Mouse (Mus musculus): ENCODE results near the gene Dcpp2. TPM values are rescaled to one million over a fixed set of nuclear protein-coding genes. Genes with fewer than 3 reads are reported as not detected.
"Not testable (repeated sequence)": the region's sequence is repeated elsewhere in the genome, so short reads cannot be mapped to it uniquely, and the experiment has no call there.

Dcpp2 gene
- total and polyA plus RNA-seq, 2 experiments from 2014 or later, result not detected

DNA sequence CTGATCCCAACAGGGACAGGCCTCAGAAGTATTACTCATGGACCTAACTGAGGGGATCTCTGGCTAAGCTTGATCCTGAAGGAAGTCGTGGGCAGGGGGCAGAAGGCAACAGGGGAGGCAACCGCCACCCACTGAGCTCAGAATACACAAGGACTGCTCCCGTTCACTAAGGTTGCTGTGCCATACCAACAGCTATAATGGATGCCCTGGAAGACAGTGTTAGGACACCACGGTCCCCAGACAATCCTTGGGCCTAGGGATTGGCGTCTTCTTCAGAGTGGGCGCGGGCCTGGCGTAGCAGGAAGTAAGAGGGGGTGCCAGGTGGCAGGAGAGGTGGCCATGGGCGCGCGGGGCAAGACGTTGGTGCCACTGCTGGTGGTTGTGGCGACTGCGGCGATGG lies 12.9 kb upstream of the Dcpp2 start, which contains the start of gene Prss21:
Gene Prss21, plus strand, starts transcription at position 301 of the 400 bp plus-strand sequence.
- Histone ChIP-seq H3K9me3 (ENCODE audit: low read length) (no peaks in the 10 kb centered on the region), H3K27me3 (ENCODE audit: insufficient read depth, low read length) (no peaks in the 10 kb centered on the region), H3K4me1 (ENCODE audit: insufficient read depth, low read length) (no peaks in the 10 kb centered on the region), H3K36me3 (ENCODE audit: insufficient read depth, low read length) (no peaks in the 10 kb centered on the region), H3K9ac (replicated peaks; ENCODE audit: low read length) (no peak within 1 kb of the TSS), H3K4me3 (ENCODE audit: low read length) (no peak within 1 kb of the TSS), H3K4me2 (ENCODE audit: low read depth, low read length) (no peak within 1 kb of the TSS), H3K27ac (no peak within 1 kb of the TSS)
- DNase-seq (ENCODE audit: low spot score) (no peak), ATAC-seq (no peak)
- TF ChIP-seq CTCF (IDR thresholded peaks at IDR 0.05; ENCODE audit: low read depth), result no peak
- WGBS, result 85% methylated on average over 15 of the region's 15 CpGs

DNA sequence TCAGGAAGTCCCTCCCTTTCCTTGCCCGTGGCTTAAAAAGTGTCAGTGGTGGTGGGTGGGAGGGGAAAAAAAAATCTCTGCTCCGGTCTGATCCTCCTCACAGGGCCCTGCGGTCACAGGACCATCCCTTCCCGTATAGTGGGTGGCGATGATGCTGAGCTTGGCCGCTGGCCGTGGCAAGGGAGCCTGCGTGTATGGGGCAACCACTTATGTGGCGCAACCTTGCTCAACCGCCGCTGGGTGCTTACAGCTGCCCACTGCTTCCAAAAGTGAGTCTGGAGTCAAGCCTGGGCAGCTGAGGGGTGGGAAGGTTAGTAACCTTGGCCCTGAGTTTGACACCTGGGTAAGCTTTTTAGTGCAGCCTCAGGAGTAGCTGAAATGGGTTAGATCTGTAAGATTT lies 12.2 kb upstream of the Dcpp2 start:
- 92% methylated on average over 11 of the region's 11 CpGs for WGBS
- TF ChIP-seq CTCF (IDR thresholded peaks at IDR 0.05; ENCODE audit: low read depth), result no peak
- no peak for ATAC-seq

GRCm38 (mm10) chr17:23873884-23874856 lies 6.5 kb upstream of the Dcpp2 start:
- Histone ChIP-seq H3K9me3 (ENCODE audit: low read length) (no peaks in the 10 kb centered on the region), H3K9ac (replicated peaks; ENCODE audit: low read length) (no peak overlapping the region), H3K4me3 (ENCODE audit: low read length) (no peak overlapping the region), H3K27ac (no peak overlapping the region), H3K4me2 (ENCODE audit: low read depth, low read length) (no peak overlapping the region), H3K36me3 (ENCODE audit: insufficient read depth, low read length) (no peaks in the 10 kb centered on the region), H3K4me1 (ENCODE audit: insufficient read depth, low read length) (no peaks in the 10 kb centered on the region), H3K27me3 (ENCODE audit: insufficient read depth, low read length) (no peaks in the 10 kb centered on the region)
- 40% methylated on average over 8 of the region's 8 CpGs for WGBS
- DNase-seq (ENCODE audit: low spot score) (peak; percentile 63), ATAC-seq (no peak)
- TF ChIP-seq CTCF (IDR thresholded peaks at IDR 0.05; ENCODE audit: low read depth), result peak; percentile 88

More for the DNA sequence above, 12.2 kb upstream of the Dcpp2 start:
- H3K4me2 ChIP-seq (ENCODE audit: low read depth, low read length), result no peak overlapping the region
- H3K27me3 ChIP-seq (ENCODE audit: insufficient read depth, low read length), result no peaks in the 10 kb centered on the region
- H3K4me3 ChIP-seq (ENCODE audit: low read length), result no peak overlapping the region
- no peak overlapping the region for H3K27ac ChIP-seq
- H3K9ac ChIP-seq (replicated peaks; ENCODE audit: low read length), result no peak overlapping the region
- H3K36me3 ChIP-seq (ENCODE audit: insufficient read depth, low read length), result no peaks in the 10 kb centered on the region
- H3K9me3 ChIP-seq (ENCODE audit: low read length), result no peaks in the 10 kb centered on the region
- no peaks in the 10 kb centered on the region for H3K4me1 ChIP-seq (ENCODE audit: insufficient read depth, low read length)
- no peak for DNase-seq (ENCODE audit: low spot score)

GRCm38 (mm10) chr17:23876741-23877140 lies 3.9 kb upstream of the Dcpp2 start:
- Histone ChIP-seq H3K4me2 (ENCODE audit: low read depth, low read length) (no peak overlapping the region), H3K27me3 (ENCODE audit: insufficient read depth, low read length) (no peaks in the 10 kb centered on the region), H3K9me3 (ENCODE audit: low read length) (no peaks in the 10 kb centered on the region), H3K27ac (peak overlapping the region; percentile 46; the same call in 1 of the 2 replicates), H3K4me1 (ENCODE audit: insufficient read depth, low read length) (no peaks in the 10 kb centered on the region), H3K36me3 (ENCODE audit: insufficient read depth, low read length) (no peaks in the 10 kb centered on the region), H3K4me3 (ENCODE audit: low read length) (no peak overlapping the region), H3K9ac (replicated peaks; ENCODE audit: low read length) (no peak overlapping the region)
- ATAC-seq (peak; percentile 87; the same call in 1 of the 2 replicates), DNase-seq (ENCODE audit: low spot score) (peak; percentile 64)
- 40% methylated on average over 3 of the region's 3 CpGs for WGBS
- no peak for TF ChIP-seq CTCF (IDR thresholded peaks at IDR 0.05; ENCODE audit: low read depth)

GRCm38 (mm10) chr17:23877166-23877565 lies 3.5 kb upstream of the Dcpp2 start:
- WGBS, result 90% methylated on average over 2 of the region's 2 CpGs
- peak; percentile 75; the same call in 1 of the 2 replicates for ATAC-seq

DNA sequence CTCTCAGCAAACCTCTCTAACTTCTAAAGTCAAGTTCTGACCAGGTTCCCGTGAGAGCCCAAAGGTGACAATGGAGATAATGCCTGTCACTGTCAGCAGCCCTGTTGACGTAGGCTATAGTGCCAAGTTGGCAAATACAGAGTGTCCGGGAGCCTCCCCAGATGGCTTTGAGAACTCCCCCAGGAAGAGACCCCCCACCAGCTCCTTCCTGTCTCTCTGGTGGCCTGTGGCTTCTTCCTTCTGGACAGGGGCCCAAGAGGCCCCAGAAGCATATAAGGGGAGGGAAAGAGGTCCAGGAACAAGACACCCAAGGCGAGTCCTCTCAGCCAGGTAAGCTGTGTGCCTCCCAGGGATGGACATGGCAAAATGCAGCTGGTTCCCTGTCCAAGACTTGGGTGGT lies 36.5 kb downstream of the Dcpp2 start, which contains the start of gene Dcpp3:
Gene Dcpp3, plus strand, starts transcription at position 301 of the 400 bp plus-strand sequence.
- not testable (repeated sequence) for H3K9ac ChIP-seq (replicated peaks; ENCODE audit: low read length); DNase-seq (ENCODE audit: low spot score); H3K4me3 ChIP-seq (ENCODE audit: low read length); H3K27ac ChIP-seq; ATAC-seq; H3K27me3 ChIP-seq (ENCODE audit: insufficient read depth, low read length); H3K36me3 ChIP-seq (ENCODE audit: insufficient read depth, low read length); H3K4me2 ChIP-seq (ENCODE audit: low read depth, low read length); H3K9me3 ChIP-seq (ENCODE audit: low read length); H3K4me1 ChIP-seq (ENCODE audit: insufficient read depth, low read length)
- WGBS, result 77% methylated on average over 4 of the region's 4 CpGs

More at GRCm38 (mm10) chr17:23877166-23877565, 3.5 kb upstream of the Dcpp2 start:
- Histone ChIP-seq H3K4me1 (ENCODE audit: insufficient read depth, low read length) (no peaks in the 10 kb centered on the region), H3K27ac (peak overlapping the region; percentile 46; the same call in 1 of the 2 replicates), H3K4me3 (ENCODE audit: low read length) (no peak overlapping the region), H3K9me3 (ENCODE audit: low read length) (no peaks in the 10 kb centered on the region), H3K9ac (replicated peaks; ENCODE audit: low read length) (no peak overlapping the region), H3K36me3 (ENCODE audit: insufficient read depth, low read length) (no peaks in the 10 kb centered on the region), H3K27me3 (ENCODE audit: insufficient read depth, low read length) (no peaks in the 10 kb centered on the region), H3K4me2 (ENCODE audit: low read depth, low read length) (no peak overlapping the region)
- peak; percentile 40 for DNase-seq (ENCODE audit: low spot score)
- TF ChIP-seq CTCF (IDR thresholded peaks at IDR 0.05; ENCODE audit: low read depth), result no peak

Data from hindbrain, postnatal 0 days (tissue).